Mouse (Mus musculus) thymus, adult 2 months (tissue): Measurements from ENCODE around the gene Traf2.

ENCODE experiments used
- CTCF ChIP-seq: fragments of 200-500 bp; IDR thresholded peaks from 2 replicates; pipeline ENCODE4 v1.5.1; 2012; ENCODE audit warnings: mild to moderate bottlenecking, control low read depth, low read length, moderate library complexity, borderline replicate concordance; ENCODE audit not compliant: control insufficient read depth, poor library complexity, insufficient read depth; ENCODE audit errors: extremely low read depth
- POLR2A ChIP-seq: fragments of 200-500 bp; IDR thresholded peaks from 2 replicates; pipeline ENCODE4 v1.6.1; 2012; ENCODE audit warnings: mild to moderate bottlenecking, low read length, control low read depth, moderate library complexity; ENCODE audit not compliant: control insufficient read depth, poor library complexity, insufficient read depth; ENCODE audit errors: extremely low read depth

DNA sequence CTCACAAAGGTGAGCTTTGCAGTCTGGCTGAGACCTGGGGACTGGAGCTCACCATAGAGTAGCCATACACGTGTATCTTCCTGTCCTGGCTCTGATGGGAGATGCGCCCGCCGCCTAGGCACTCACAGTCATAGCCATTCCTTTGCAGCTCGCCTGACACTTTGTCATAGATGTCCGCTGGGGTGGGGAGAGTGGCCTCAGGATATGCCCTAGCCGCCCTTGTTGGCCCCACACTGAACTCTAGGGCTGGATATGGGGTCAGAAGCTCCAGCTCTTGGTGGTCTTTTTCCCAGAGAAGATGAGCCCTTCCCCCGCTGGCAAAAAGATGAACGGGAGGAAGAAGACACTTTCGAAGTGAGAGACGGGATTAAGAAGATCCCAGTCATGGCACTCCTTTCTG lies 27.4 kb upstream of the Traf2 start:
- TF ChIP-seq CTCF, result no peak
- TF ChIP-seq POLR2A, result no peak
